Mouse (Mus musculus) urinary bladder, postnatal 14 days (tissue): Measurements from ENCODE around the gene Cldn7.
"Not testable (repeated sequence)": the region's sequence is repeated elsewhere in the genome, so short reads cannot be mapped to it uniquely, and the experiment has no call there.

ENCODE experiments used
- DNase-seq: peaks from one replicate; pipeline ENCODE4 v3.0.0; 2021; ENCODE audit warnings: low spot score

Gene Cldn7

GRCm38 (mm10) chr11:69964650-69965270, at the start of gene Cldn7:
Gene Cldn7, plus strand, starts transcription at chr11:69964779.
- DNase-seq, result no peak

- DNase-seq, result no peak
Measured at GRCm38 (mm10) chr11:69914917-69915430, 49.6 kb upstream of the Cldn7 start.

GRCm38 (mm10) chr11:69915667-69916627, 48.6 kb upstream of the Cldn7 start:
- no peak for DNase-seq

- DNase-seq, result not testable (repeated sequence)
Measured at GRCm38 (mm10) chr11:69916652-69917378, 47.8 kb upstream of the Cldn7 start.

GRCm38 (mm10) chr11:69917379-69917948, 47.1 kb upstream of the Cldn7 start:
- no peak for DNase-seq

- no peak for DNase-seq
Measured at GRCm38 (mm10) chr11:69918118-69918517, 46.5 kb upstream of the Cldn7 start.

DNA sequence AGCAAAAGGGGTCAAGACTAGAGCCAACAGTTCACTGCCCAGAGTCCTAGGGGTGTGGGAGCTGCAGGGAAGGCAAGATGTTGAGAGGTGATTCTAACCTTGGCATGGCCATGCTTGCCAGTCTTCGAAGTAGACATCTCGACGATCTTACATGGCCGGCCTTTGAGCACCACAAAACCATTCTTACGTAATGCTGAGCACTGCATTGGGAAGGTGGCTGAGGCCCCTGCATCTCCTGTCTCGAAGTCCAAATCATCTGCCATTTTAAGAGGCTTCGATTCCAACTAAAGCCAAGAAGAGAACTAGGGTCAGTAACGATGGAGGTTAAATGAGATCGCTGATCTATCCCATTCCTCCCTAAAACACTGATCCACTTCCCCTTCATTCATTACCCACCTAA, 45.5 kb upstream of the Cldn7 start:
- DNase-seq, result no peak

GRCm38 (mm10) chr11:69919661-69920265, 44.8 kb upstream of the Cldn7 start:
- DNase-seq, result peak; percentile 81

DNA sequence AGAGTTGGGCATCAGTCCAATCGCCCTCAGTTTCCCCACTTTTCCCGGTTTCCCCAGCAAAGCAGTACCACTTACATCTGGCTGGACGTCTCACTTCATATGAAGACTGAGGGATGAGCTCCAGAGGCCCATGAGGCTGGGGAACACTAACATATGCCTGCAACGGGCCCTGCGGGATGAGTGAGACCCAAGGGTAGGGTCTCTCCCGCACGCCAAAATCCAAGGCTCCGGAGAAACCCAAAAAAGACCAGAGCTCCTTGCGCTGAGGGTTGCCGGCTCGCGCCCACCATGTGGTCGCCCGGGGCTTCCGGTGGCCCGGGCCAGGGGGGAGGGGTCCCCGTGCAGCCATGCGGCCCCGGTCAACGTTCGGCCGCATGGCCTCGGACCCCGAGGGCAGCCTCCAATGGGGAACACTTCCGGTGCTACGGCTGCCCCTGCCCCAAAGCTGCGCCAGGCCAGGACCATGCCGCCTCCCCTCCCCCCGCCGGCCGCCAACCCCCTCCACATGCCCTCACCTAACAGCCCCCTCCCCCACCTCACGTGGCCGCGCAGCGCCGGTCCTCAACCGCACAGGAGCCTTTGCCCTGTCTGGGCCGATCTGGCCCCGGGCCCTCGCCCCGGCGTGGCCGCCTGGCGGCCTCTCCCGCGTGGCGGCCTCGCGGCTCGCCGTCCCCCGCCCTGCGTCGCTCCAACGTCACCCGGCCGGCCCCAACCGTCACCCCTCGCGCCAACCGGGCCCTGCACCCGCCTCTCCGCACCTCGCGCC, 44.1 kb upstream of the Cldn7 start:
- no peak for DNase-seq

GRCm38 (mm10) chr11:69921114-69922011, 43.2 kb upstream of the Cldn7 start, which contains the start of gene Eif5a:
Gene Eif5a, minus strand, starts transcription at chr11:69921958.
- peak; percentile 100 for DNase-seq

- DNase-seq, result no peak
Measured at GRCm38 (mm10) chr11:69922012-69922756, 42.4 kb upstream of the Cldn7 start.

- no peak for DNase-seq
Measured at GRCm38 (mm10) chr11:69922796-69923195, 41.8 kb upstream of the Cldn7 start.

DNA sequence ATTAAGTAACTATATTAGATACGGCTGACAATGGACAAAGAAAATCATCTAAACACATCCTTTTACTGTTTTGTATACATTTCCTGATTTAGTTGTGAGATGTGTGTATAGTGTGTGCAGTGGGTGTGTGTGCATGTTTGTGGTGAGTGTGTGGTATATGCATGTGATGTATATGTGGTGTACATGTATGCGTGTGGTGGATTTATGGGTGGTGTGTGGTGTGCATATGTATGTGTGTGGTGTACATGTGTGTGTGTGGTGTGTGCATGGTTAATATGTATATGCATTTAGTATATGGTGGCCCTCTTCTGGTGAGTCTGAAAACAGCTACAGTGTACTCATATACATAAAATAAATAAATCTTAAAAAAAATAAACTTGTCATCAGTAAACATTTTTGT, 37.1 kb upstream of the Cldn7 start:
- no peak for DNase-seq

- DNase-seq, result no peak
Measured at GRCm38 (mm10) chr11:69929712-69930111, 34.9 kb upstream of the Cldn7 start.

GRCm38 (mm10) chr11:69930176-69930575, 34.4 kb upstream of the Cldn7 start:
- not testable (repeated sequence) for DNase-seq

DNA sequence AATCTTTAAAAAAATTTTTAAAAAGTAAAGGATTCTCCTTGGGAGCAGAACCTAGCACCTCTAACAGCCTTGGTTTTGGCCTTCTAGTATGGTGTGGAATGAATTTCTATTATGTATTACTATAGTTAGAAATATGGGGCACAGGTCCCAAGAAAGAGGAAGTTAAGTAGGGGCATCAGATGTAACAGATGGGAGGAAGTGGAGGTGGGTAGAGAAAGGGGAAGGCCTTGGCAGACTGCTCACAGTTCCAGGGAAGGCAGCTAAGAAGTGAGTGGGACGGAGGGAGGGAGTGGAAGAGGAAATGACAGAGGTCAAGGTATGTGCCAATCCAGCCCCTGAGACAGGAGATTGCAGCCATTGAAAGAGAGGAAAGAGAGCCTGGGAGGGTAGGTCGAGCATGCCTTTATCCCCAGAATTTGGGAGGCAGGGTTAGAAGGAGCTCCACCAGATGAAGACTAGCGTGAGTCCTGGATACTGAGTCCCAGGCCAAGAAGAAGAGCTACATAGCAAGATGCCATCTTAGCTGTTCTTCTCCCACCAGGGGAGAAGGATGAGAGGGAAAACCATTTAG, 33.5 kb upstream of the Cldn7 start:
- no peak for DNase-seq

DNA sequence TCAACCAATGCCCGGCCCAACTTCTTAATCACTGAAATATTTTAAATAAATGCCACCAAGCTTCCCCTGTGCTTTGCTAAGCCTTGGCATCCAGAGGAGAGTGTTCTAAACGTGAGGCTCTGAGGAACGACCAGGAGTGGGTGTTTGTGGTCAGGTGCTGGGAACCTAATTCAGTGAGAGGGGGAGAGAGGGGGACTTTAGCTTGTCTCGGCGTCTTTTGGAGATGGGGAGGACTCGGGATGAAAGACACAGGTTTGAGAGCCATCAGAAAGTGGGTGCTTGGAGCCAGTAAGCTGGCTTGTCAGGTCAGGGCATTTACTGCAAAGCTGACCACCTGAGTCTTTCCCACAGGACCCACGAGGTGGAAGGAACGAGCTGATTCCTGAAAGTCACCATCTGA, 32.8 kb upstream of the Cldn7 start:
- DNase-seq, result no peak

DNA sequence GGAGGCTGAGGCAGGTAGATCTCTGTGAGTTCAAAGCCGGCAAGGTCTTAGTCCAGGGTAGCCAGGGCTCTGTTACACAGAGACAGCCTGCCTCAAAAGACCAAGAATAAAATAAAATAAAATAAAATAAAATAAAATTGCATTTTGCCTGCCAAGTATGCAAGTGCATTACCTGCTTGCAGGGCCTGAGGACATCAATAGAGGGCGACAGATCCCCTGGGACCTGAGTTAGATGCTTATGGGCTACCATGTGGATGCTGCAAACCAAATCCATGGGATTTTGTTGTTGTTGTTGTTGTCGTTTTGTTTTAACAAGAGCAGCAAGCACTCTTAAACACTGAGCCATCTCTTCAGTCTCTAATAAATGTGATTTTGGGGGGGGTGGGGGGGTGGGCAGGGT, 32.3 kb upstream of the Cldn7 start:
- no peak for DNase-seq

GRCm38 (mm10) chr11:69933066-69933465, 31.5 kb upstream of the Cldn7 start:
- no peak for DNase-seq
